Mouse (Mus musculus): ENCODE results near the gene Jun.

Gene Jun

DNA sequence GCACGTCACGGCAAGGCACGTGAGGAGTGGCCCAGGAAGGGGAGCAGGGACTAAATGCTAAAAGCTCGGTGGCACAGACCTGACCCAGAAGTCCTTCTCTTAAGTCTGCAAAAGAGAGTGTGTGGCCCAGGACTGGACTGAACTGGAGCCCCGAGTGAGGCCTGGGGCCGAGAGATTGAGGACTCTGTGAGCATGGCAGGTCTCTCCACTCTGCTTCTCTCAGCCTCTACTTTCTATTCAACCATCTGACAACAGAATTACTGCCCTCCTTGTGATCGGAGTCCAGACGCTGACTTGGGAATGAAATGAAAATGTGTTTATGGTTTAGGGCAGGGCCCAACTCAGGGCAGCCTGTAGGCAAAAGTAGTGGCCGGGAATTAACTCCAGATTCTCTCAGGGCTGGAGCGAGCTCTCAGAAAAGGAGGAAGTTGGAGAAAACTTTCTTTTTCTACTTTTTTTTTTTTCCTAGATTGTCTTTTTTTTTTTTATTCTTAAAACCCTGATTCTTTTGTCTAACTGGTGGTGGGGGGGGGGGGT, 21.3 kb upstream of the Jun start:
- no peak for DNase-seq

DNA sequence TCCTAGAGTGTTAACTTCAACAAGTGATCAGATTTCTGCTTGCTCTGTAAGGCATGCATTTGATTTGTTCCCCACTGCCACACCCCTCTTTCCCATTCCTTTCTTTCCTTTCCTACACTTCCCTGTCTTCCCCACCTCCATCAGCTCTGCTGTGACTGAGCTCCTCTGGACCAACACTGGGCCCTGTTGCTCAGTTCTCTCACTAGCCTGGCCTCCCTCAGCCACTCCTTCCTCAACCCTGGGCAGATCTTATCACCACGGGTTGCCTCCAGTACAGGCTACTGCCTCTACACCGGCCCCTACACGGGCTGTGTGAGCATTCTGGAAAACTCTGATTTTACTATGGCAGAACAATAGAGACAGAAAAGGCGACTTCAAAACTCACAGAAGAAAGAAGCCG, 18.4 kb upstream of the Jun start:
- no peak for DNase-seq

DNA sequence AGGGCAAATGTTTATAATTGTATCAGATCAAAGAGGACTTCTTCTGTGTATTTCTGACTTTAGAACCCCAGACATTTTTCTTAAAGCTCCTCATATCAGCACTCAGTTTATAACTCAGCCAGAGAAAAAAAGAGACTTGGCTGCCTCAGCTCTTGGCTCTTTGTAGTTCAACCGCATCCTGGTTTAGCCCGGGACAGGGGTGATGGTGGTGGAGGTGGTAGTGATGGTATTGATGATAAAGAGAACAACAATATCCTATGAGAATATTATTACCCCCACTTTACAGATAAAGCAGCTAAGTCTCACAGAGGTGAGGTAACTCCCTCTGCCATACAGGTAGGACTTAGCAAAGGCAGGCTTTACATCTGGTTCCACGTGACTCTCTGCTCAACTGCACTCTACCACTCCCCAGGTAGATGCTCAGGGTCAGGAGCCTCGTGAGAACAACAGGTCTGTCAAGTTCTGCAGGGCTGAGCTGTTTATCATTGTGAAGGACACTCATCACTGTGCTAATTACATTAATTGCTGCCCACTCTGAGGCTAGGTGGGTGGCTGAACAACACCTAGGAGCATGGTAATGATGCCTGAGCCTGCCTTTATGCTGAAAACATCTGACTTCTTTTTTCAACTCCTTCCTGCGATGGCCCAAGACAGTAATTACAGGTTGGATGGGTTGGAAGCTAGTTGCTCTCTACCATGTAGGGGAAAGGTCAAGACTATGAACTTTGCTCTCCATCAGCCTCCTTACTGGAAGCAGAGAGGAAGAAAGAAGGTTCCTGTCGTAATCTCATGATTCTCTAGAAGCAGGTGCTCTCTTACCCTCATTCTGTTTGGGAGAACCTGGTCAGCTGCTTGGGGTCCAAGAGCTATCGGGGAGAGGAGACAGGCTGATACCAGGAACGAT, 16.3 kb upstream of the Jun start:
- peak in 1 of 2 experiments; percentile 55 for DNase-seq

DNA sequence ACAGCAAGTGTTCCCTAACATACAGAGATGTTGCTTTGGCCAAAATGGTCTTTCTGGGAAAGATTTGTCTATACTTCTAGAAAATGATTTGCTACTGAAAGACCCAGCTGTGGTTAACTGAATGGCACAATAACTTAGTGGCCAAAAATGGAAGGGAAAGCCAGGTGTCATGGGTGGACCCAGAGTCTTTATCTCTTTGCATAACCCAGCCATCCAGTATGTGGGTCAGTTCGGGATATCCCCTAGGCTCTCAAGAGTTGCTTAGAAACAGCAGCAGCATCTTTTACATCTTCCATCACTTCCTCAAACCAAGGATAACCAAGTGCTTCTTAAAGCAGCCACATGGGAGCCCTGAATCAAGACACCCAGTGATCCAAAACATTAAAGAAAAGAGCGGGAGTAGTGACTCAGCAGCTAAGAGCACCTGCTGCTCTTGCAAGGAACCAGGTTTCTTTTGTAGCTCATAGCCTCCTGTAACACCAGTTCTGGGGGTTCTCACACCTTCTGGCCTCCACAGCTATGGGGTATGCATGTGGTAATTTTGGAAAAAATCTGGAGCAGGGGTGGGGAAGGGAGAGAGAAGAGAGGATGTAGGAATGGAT, 11.7 kb upstream of the Jun start:
- no peak for DNase-seq

DNA sequence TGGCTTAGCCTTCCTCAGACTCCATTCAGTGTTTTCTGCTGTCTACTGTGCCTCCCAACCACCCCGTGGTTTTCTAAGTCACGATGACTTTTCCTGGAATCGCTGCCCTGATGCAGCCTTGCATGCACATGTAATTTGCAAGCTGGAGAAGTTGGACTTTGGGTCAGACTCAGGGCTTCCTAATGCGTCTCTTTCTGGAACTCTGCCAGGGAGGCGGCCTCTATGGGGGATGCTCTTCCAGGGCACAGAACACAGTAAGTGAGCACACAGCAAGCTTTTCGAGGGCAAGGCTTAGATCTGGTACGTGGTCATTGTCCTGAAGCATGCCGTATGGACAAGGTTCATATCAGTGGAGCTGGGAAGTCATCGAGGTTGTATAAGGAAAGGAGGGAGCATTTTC, 10.9 kb upstream of the Jun start:
- peak; percentile 72 to 73 for DNase-seq

DNA sequence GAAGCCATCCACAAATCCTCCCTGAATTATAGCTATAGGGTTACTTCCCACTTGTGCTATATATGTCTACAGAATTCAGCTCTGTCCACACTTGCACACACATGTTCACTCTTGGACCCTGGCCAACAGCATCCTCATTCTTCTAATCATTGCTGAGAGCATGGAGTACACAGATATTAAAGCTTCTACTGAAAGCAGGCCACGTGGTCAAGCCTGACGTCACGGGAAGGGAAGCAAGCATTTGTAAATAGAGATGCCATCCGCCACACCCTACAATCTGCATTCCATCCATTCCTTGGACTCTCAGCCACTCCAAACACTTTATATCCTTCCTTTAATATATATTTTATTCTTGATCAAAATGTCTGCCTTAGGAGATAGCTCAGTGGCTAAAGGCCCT, 5.2 kb upstream of the Jun start:
- no peak for DNase-seq

DNA sequence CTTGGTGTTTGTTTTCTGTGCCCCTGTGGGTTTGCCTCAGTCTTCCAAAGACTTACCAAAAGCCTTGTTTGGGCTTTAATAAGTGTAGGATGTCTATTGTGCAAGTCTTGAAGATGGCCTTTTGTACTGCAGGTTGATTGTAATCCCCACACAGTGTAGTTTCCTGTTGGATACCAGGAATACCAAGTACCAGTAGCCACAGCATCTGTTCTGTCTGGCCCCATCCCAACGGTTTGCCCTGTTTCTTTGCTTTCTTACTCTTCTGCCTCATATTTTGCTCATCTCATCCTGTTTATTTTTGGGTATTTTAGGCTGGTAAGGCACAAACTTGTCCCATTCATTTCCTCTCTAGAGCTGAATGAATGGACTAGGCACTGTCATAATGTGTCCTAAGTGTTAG, 3.3 kb upstream of the Jun start:
- no peak for DNase-seq

DNA sequence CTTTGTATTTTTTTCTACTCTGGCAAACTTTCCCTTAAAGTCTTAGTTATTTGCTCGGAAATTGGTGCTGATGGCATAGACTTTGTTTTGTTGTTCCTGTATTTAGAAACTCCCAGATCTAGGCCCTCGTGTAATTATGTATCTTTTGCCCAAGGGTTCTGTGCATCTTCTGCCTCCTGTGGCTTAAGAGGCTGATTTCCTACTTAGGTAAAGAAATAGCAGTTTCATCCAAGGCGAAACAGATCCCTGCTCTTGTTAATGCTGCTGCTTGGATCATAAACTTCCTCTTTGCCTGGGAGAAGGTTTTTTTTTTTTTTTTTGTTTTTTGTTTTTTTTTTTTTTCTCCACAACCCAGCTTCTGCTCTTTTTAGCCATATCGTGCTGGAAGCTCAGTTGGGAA, 2.3 kb upstream of the Jun start:
- no peak for DNase-seq

DNA sequence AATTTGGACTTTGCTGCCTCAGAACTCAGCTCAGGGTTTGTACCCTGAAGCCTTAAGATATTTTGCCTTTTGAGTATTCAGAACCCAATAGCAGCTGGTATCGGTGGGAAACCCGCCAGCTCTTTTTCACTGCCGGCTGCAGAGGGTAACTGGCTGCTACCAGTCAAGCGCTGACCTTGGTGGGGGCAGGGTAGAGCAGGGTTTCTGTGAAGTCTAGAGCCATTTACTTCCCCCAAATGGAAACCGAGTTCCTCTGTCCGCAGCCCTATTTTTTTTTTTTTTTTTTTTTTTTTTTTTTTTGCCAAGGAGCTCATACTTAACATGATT, 1.7 kb upstream of the Jun start:
- peak; percentile 91 to 93 for DNase-seq

DNA sequence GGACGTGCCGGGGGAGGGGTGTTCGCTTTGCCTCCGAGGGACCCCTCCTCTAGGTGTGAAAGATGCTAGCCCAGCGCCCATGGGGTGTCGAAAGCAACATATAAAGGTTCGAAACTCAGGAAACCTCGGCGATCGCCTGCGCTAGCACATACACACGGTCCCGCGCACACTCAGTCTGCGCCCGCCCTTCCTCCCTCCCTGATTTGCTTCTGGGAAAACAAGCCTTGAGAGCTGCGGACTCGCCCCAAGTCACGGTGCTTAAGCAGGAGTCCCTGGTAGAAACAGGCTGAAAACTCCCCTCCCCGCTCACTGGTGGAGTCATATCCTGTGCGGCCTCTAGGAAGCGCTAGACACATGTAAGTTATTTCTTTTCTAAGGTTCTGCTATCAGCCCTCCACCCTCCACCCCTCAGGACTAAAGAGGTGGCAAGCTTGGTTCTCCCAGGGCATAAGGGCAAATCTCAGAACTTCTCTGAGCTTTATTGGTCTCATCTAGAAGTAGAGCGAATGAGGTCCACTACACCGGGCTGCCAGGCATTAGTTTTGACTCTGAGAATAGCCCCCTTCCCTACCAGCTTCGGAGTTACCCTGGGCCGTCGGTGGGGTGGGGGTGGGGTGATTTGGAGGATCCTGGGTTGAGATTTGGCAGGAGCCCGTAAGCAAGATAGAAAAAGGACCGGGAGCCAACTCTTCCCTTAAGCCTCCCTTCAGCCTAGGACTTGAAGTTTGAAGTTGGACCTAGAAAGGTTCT, 1.2 kb upstream of the Jun start:
- peak; percentile 98 to 99 for DNase-seq

DNA sequence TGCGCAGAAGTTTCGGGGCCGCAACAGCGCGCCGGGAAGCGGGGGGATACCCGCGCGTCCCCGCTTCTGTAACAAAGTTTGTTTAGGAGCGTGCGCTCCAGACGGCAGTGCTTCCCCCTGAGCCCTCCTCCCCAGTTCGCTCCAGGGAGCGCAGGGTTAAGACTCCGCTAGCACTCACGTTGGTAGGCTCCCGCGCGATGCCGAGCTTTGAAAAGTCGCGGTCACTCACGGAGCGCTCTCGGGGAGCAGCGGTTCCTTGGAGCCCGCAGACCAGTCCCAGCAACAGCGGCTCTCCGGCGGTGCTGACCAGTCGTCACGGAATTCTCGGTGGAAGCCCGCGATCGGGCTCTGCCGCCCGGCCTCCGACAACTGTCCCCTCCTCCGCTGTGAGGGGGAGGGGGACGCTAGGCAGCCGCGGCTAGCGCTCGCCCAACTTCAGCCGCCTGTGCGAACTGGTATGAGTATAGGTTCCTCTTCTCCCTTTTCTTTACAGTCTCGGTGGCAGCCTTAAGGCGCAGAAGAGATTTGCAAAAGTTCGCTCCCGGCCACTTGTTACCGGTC, 631 bp downstream of the Jun start:
- peak; percentile 49 to 65 for DNase-seq

DNA sequence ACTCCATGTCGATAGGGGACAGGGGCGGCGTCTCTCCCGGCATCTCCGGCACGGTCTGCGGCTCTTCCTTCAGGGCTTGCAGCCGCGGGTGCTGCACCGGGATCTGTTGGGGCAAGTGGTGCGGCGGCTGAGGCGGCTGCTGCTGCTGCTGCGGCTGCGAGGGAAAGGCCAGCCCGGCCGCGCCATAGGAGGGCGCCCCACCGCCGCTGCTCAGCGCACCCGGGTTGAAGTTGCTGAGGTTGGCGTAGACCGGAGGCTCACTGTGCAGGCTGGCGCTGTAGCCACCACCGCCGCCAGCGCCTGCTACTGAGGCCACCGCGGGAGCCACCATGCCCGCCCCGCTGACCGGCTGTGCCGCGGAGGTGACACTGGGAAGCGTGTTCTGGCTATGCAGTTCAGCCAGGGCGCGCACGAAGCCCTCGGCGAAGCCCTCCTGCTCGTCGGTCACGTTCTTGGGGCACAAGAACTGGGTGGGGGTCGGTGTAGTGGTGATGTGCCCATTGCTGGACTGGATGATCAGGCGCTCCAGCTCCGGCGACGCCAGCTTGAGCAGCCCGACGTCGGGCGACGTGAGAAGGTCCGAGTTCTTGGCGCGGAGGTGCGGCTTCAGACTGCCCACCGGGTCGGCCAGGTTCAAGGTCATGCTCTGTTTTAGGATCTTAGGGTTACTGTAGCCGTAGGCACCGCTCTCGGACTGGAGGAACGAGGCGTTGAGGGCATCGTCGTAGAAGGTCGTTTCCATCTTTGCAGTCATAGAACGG, 1.3 kb downstream of the Jun start:
- DNase-seq = peak; percentile 83 to 86

DNA sequence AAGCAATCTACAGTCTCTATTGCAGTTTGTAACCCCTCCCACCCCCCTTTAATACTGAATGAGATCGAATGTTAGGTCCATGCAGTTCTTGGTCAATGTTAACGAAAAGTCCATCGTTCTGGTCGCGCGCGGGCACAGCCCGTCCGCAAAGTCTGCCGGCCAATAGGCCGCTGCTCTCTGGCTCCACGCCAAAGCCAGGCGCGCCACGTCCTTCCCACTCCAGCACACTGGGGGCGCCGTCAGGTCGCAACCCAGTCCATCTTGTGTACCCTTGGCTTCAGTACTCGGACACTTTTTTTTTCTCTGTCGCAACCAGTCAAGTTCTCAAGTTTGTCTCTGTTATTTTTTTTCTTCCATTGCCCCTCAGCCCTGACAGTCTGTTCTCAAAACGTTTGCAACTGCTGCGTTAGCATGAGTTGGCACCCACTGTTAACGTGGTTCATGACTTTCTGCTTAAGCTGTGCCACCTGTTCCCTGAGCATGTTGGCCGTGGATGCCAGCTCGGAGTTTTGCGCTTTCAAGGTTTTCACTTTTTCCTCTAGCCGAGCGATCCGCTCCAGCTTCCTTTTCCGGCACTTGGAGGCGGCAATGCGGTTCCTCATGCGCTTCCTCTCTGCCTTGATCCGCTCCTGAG, 2.0 kb downstream of the Jun start:
- peak; percentile 87 for DNase-seq

DNA sequence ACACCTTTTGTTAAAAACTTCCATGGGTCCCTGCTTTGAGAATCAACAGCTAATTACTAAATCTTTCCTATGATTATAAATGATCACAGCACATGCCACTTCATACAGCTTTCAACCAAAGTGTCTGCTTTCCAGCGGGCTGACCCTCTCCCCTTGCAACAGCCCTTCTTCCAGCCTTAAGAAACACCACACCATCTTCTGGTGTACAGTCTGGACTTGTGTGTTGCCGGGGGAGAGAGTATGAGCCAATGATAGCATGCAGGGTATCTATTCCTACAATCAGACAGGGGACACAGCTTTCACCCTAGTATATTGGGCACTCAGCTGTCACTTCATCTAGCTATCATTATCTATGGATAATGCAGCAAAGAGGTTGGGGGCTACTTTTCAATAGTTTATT, 2.9 kb downstream of the Jun start:
- no peak for DNase-seq

DNA sequence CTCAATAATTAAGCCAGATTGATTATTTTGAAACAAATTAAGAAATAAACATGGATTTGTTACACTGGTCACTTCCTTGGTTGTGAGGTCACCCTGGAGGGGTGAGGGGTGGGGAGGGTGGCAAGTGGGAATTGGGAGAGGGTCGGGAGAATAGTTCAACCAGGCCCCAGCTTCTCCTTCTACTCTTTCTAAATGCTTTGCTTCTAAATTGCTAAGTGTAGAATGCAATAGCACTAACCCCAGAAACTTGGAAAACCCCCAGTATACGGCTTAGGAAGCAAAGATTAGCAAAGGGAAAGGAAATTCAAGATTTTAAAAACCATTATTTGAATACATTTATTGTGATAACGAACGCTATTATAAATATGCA, 3.3 kb downstream of the Jun start:
- DNase-seq = no peak

DNA sequence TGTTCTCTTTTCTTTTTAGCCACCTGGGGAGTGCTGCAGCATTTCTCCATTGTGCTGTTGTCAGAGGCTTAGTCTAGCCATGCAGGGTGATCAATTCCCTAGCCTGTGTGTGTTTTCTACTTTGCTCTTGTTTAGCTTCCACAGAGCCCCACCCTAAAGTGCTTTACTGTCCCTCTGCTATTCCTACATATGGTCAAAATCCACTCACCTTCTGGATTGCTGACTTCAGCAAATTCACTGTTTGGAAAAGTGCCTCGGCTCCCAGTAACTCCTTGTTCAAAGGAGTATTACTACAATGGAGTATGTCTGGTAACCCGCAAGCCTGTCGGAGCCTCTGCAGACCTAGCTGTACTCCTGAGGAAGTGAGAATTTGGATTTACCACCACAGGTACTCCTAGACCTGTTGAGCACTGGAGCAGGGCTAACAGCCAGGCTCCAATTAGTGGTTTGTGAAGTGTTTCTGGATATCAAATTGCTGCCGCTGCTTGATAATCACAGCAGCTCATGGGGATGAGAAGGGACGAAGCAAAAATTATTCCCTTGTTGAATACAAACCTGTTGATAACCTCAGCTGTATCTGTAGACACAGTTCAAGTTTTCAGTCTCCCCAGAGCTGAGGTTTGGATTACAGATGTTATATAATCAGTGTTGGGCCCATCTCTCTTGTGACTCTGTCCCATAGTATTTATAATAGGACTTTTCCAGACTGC, 3.8 kb downstream of the Jun start:
- DNase-seq = no peak

DNA sequence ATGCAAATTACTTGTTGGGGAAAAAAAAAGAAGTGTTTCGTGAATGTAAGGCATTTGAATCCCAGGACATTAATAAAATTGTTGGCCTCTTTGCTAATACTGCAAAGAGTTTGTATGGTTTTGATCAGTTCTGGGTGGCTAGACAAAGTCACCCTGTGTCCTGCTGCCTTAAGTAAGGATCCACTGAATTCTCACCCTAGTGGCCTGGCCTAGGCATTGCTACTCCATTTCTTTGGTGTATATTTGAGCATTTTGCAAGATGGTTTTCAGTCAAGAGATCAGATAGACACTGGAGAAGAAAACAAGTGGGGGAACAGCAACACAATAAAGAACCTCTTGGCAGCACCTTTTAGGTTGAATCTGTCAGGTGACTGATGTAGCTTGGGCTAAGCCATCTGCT, 6.9 kb downstream of the Jun start:
- DNase-seq = no peak

DNA sequence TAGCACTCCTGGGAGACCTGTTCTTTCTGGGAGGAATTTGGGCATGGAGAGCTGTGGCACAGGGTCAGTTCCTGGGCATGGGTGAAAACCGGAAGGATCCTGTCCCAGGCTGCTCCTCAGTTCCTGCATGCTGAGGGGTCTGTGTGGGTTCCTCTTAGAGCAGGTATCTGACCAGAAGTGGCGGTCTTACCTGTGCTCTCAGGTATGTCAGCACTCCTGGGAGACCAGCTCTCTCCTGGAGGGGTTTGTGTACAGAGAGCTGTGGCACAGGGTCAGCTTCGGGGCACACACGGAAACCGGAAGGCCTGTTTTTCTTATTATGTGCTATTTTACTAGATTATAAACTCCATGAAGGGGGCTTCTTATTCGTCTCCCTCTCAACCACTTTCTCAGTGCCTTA, 7.3 kb downstream of the Jun start:
- no peak for DNase-seq

DNA sequence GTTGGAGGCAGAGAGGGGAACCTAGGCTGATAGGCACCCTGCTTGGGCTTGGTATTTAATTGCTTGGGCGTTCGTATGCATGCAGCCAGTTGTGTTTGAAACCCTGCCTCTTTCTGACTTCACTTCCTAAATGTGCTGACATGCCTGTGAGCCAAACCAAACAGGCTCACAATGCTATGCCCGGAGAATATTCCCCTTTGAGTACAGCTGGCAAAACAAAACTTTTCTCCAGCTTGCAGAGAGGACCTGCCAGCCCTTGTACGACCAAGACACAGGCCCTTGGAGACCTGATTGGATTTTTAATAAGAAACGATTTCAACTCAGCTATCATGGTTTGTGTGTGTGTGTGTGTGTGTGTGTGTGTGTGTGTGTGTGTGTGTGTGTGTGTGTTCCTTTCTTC, 14.0 kb downstream of the Jun start:
- DNase-seq = no peak

DNA sequence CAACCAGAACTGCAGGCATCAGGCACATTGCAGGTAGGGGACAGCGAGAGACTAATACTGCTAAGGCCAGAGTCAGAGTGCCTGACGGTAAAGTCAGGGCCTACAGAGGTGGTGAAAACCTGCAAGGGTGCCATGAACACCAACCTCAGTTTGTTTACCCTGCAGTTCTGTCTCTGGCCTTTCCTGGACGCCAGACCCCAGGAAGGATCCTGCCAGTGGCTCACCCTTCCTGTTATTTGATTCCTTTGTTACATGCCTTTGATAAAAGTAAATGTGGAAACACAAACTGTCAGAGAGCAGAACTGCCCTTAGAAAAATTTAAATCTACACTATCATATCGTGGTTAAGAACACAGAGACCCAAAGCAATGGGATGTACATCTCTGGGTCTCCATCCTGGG, 20.9 kb downstream of the Jun start:
- DNase-seq = no peak

DNA sequence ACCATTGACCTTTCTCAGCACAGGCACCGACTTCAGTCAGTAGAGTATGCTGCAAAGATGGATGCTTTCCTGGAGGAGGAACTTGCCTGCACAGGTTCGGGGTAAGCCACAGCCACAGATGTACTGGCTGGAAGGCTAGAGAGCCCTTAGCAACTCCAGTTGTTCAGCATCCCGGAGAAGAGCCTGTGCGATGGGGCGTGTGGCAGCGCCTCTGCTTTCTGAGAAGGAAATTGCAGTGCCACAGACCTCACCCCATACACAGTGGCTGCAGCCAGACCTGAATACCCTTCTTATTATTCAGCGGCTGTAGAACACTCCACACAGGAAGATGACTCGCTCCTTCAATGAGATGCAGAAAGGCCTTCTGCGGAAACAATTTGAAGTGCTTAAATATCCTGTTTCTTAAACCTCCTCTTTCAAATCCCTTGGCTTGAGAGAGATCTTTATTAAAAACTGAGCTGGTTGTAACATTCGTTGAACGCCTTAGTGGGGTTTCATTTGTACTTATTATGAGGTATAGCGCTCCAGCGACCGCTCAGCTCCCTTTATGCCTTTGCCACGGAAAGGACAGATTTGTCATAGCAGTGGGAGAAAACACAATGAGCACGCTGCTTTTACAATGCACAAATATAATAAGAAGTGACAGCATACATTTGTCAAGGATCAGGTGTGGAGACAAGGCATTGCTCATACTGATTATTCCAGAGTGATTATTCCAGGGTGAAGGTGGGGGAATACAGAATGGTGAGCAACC, 26.0 kb downstream of the Jun start:
- no peak for DNase-seq

Data from kidney, adult 8-10 months (tissue).